Mouse (Mus musculus): ENCODE results near the gene Bend7. TPM values are rescaled to one million over a fixed set of nuclear protein-coding genes. Genes with fewer than 3 reads are reported as not detected.

The Bend7 gene
- polyA plus RNA-seq (2014; fragmentation: Illumina TruSeq; extraction: RNeasy Lipid Tissue Mini Kit (QIAGEN cat#74804); ENCODE audit: insufficient read depth, low read depth, low replicate concordance): 12.4 TPM

DNA sequence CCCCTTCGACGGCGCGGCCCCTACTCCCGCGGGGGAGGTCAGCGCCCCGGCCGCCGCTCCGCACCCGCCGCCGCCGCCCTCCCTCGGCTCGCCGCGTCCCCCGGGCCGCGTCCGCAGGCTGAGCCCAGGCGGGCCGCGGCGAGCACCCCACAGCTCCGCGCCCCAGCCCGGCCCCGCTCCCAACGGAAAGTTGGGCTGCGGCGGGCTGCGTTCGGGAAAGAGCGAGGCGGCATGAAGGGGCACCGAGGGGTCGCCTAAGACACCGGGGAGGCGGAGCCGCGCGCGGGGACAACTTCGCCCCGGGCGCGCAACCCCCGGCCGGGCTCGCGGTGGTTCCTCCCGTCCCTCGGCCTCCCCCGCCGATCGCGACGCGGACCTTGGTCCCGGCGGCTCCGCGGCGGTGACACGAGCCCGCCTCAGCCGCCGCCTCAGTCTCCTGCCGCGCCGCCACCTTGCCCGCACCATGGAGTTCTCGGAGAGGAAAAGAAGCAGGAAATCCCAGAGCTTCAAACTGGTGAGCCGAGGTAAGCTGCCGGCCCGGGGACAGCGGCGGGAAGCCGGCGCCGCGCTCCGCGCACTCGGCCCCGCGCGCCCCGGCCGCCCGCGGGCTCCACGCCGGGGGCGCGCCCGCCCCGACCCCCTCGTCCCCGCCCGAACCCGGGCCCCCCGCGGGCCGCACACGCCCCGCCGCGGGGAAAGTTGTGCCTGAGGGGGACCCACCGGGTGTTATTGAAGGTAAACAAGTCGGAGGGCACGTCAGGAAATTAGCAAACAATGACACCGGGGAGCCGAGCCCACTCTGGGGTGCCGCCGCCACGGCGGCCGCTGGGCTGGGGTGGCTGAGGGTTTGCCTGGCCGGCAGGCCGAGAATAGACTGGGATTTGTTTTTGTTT is at the start of gene Bend7:
TSS of gene Bend7 (plus strand) at position 63 of the 893 bp plus-strand sequence.

Other genes starting within 250 kb of the Bend7 start
- 24.7 TPM for gene Prpf18, start 65.7 kb upstream of the Bend7 start, polyA plus RNA-seq (2014; fragmentation: Illumina TruSeq; extraction: RNeasy Lipid Tissue Mini Kit (QIAGEN cat#74804); ENCODE audit: insufficient read depth, low read depth, low replicate concordance)
- gene Sephs1, start 163.7 kb downstream of the Bend7 start, polyA plus RNA-seq (2014; fragmentation: Illumina TruSeq; extraction: RNeasy Lipid Tissue Mini Kit (QIAGEN cat#74804); ENCODE audit: insufficient read depth, low read depth, low replicate concordance): 11.0 TPM
- gene Phyh, start 201.2 kb downstream of the Bend7 start, polyA plus RNA-seq (2014; fragmentation: Illumina TruSeq; extraction: RNeasy Lipid Tissue Mini Kit (QIAGEN cat#74804); ENCODE audit: insufficient read depth, low read depth, low replicate concordance): 68.2 TPM

Measured in lung, adult 10 weeks (tissue).